Mouse (Mus musculus): ENCODE data around the gene Gabpa. TPM values are rescaled to one million over a fixed set of nuclear protein-coding genes. Genes with fewer than 3 reads are reported as not detected.

Gabpa gene
- polyA plus RNA-seq, 1 experiment: 13.0 TPM

DNA sequence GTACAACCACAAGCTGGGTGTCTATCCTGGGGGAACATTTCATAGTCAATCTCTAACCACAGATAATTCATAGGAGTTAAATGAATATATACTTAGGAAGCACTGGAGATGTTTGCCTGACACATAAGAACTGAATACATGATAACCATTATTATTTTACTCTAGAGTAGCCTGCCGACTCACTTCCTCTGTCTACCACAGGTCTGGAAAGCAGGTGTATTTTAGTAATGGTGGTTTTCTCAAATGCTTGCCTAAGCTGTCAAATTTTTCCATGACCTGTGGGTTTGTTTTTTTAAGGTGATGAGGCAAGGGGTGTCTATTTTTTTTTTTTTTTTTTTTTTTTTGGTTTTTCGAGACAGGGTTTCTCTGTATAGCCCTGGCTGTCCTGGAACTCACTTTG lies 34.7 kb upstream of the Gabpa start:
- no peaks in the 10 kb centered on the region for H3K4me1 ChIP-seq (replicated peaks; ENCODE audit: control insufficient read depth, insufficient read depth, low read length)
- 7% methylated on average over 2 of the region's 2 CpGs for WGBS
- H3K27ac ChIP-seq (ENCODE audit: control insufficient read depth, insufficient read depth, low read length): no peak overlapping the region
- no peak for DNase-seq
- no peak for TF ChIP-seq POLR2A (IDR thresholded peaks at IDR 0.05; ENCODE audit: control insufficient read depth, extremely low read depth, insufficient read depth, low read length, poor library complexity)
- no peak for TF ChIP-seq CTCF (IDR thresholded peaks at IDR 0.05; ENCODE audit: borderline replicate concordance, control insufficient read depth, extremely low read depth, insufficient read depth, low read length, poor library complexity)
- H3K36me3 ChIP-seq (ENCODE audit: control insufficient read depth, insufficient read depth, low read length): no peaks in the 10 kb centered on the region
- no peaks in the 10 kb centered on the region for H3K27me3 ChIP-seq (ENCODE audit: control insufficient read depth, insufficient read depth, low read length)
- no peak overlapping the region for H3K4me3 ChIP-seq (ENCODE audit: control insufficient read depth, insufficient read depth, low read length)

GRCm38 (mm10) chr16:84802217-84802616 lies 32.5 kb upstream of the Gabpa start:
- no peaks in the 10 kb centered on the region for H3K36me3 ChIP-seq (ENCODE audit: control insufficient read depth, insufficient read depth, low read length)
- H3K4me3 ChIP-seq (ENCODE audit: control insufficient read depth, insufficient read depth, low read length): no peak overlapping the region
- no peak overlapping the region for H3K27ac ChIP-seq (ENCODE audit: control insufficient read depth, insufficient read depth, low read length)
- no peaks in the 10 kb centered on the region for H3K27me3 ChIP-seq (ENCODE audit: control insufficient read depth, insufficient read depth, low read length)
- DNase-seq: no peak
- TF ChIP-seq CTCF (IDR thresholded peaks at IDR 0.05; ENCODE audit: borderline replicate concordance, control insufficient read depth, extremely low read depth, insufficient read depth, low read length, poor library complexity) (no peak), POLR2A (IDR thresholded peaks at IDR 0.05; ENCODE audit: control insufficient read depth, extremely low read depth, insufficient read depth, low read length, poor library complexity) (no peak)
- whole genome bisulfite sequencing: 25% methylated on average over 6 of the region's 6 CpGs
- no peaks in the 10 kb centered on the region for H3K4me1 ChIP-seq (replicated peaks; ENCODE audit: control insufficient read depth, insufficient read depth, low read length)

DNA sequence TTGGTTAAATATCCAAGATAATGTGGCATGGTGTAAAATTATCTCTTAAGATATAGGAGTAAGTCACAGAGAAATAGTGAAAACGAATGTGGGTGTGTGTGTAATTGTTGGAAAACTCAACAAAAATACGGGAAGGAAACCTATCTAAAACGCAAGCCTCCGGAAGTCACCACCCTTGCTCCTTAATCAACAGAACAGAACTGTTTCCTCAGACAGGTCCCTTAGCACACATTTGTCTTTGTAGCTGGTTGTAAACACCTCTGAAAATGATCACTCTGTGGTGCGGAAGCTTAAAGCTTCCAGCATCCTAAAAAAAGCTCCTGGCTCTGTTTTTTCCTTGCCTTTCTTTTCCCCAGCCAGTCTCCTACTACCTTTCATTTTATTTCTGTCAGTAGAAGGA lies 29.9 kb upstream of the Gabpa start:
- Histone ChIP-seq H3K36me3 (ENCODE audit: control insufficient read depth, insufficient read depth, low read length) (no peaks in the 10 kb centered on the region), H3K4me3 (ENCODE audit: control insufficient read depth, insufficient read depth, low read length) (no peak overlapping the region), H3K27ac (ENCODE audit: control insufficient read depth, insufficient read depth, low read length) (no peak overlapping the region), H3K27me3 (ENCODE audit: control insufficient read depth, insufficient read depth, low read length) (no peaks in the 10 kb centered on the region), H3K4me1 (replicated peaks; ENCODE audit: control insufficient read depth, insufficient read depth, low read length) (no peaks in the 10 kb centered on the region)
- DNase-seq: no peak
- WGBS: 54% methylated on average over 5 of the region's 5 CpGs
- TF ChIP-seq CTCF (IDR thresholded peaks at IDR 0.05; ENCODE audit: borderline replicate concordance, control insufficient read depth, extremely low read depth, insufficient read depth, low read length, poor library complexity) (no peak), POLR2A (IDR thresholded peaks at IDR 0.05; ENCODE audit: control insufficient read depth, extremely low read depth, insufficient read depth, low read length, poor library complexity) (no peak)

DNA sequence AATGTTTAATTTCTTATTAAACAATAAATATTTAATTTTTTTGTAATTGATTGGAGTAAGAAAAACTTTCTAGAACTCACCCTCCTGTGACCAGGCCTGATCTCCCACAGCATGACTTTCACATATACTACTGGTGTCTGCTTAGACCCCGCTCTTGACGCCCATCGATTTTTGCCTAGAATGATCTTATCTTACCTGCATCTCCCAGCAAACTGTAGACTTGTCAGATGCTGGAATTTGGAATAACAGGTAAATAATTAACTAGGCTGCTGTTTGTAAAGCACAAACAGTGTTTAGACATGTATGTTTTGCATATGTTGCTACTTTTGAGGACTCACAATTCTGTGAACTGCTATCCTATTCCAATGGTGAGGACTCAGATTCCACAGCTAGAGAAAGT lies 28.6 kb upstream of the Gabpa start:
- no peaks in the 10 kb centered on the region for H3K4me1 ChIP-seq (replicated peaks; ENCODE audit: control insufficient read depth, insufficient read depth, low read length)
- TF ChIP-seq CTCF (IDR thresholded peaks at IDR 0.05; ENCODE audit: borderline replicate concordance, control insufficient read depth, extremely low read depth, insufficient read depth, low read length, poor library complexity): no peak
- TF ChIP-seq POLR2A (IDR thresholded peaks at IDR 0.05; ENCODE audit: control insufficient read depth, extremely low read depth, insufficient read depth, low read length, poor library complexity): no peak
- H3K36me3 ChIP-seq (ENCODE audit: control insufficient read depth, insufficient read depth, low read length): no peaks in the 10 kb centered on the region
- DNase-seq: no peak
- H3K27me3 ChIP-seq (ENCODE audit: control insufficient read depth, insufficient read depth, low read length): no peaks in the 10 kb centered on the region
- H3K27ac ChIP-seq (ENCODE audit: control insufficient read depth, insufficient read depth, low read length): no peak overlapping the region
- no peak overlapping the region for H3K4me3 ChIP-seq (ENCODE audit: control insufficient read depth, insufficient read depth, low read length)
- WGBS: 98% methylated on average over 3 of the region's 3 CpGs

GRCm38 (mm10) chr16:84807874-84808273 lies 26.9 kb upstream of the Gabpa start:
- TF ChIP-seq CTCF (IDR thresholded peaks at IDR 0.05; ENCODE audit: borderline replicate concordance, control insufficient read depth, extremely low read depth, insufficient read depth, low read length, poor library complexity) (no peak), POLR2A (IDR thresholded peaks at IDR 0.05; ENCODE audit: control insufficient read depth, extremely low read depth, insufficient read depth, low read length, poor library complexity) (no peak)
- H3K27me3 ChIP-seq (ENCODE audit: control insufficient read depth, insufficient read depth, low read length): no peaks in the 10 kb centered on the region
- H3K4me3 ChIP-seq (ENCODE audit: control insufficient read depth, insufficient read depth, low read length): no peak overlapping the region
- no peak overlapping the region for H3K27ac ChIP-seq (ENCODE audit: control insufficient read depth, insufficient read depth, low read length)
- no peaks in the 10 kb centered on the region for H3K36me3 ChIP-seq (ENCODE audit: control insufficient read depth, insufficient read depth, low read length)
- no peaks in the 10 kb centered on the region for H3K4me1 ChIP-seq (replicated peaks; ENCODE audit: control insufficient read depth, insufficient read depth, low read length)
- DNase-seq: no peak
- WGBS: 97% methylated on average over 7 of the region's 7 CpGs

- H3K4me1 ChIP-seq (replicated peaks; ENCODE audit: control insufficient read depth, insufficient read depth, low read length): no peaks in the 10 kb centered on the region
- no peak overlapping the region for H3K27ac ChIP-seq (ENCODE audit: control insufficient read depth, insufficient read depth, low read length)
- no peak overlapping the region for H3K4me3 ChIP-seq (ENCODE audit: control insufficient read depth, insufficient read depth, low read length)
- no peak for TF ChIP-seq POLR2A (IDR thresholded peaks at IDR 0.05; ENCODE audit: control insufficient read depth, extremely low read depth, insufficient read depth, low read length, poor library complexity)
- WGBS: 93% methylated on average over 1 of the region's 1 CpGs
- no peak for DNase-seq
- H3K27me3 ChIP-seq (ENCODE audit: control insufficient read depth, insufficient read depth, low read length): no peaks in the 10 kb centered on the region
- H3K36me3 ChIP-seq (ENCODE audit: control insufficient read depth, insufficient read depth, low read length): no peaks in the 10 kb centered on the region
Observed at GRCm38 (mm10) chr16:84810254-84810653, 24.5 kb upstream of the Gabpa start.

- Histone ChIP-seq H3K36me3 (ENCODE audit: control insufficient read depth, insufficient read depth, low read length) (no peaks in the 10 kb centered on the region), H3K4me3 (ENCODE audit: control insufficient read depth, insufficient read depth, low read length) (no peak overlapping the region), H3K4me1 (replicated peaks; ENCODE audit: control insufficient read depth, insufficient read depth, low read length) (no peaks in the 10 kb centered on the region), H3K27me3 (ENCODE audit: control insufficient read depth, insufficient read depth, low read length) (no peaks in the 10 kb centered on the region), H3K27ac (ENCODE audit: control insufficient read depth, insufficient read depth, low read length) (no peak overlapping the region)
- TF ChIP-seq CTCF (IDR thresholded peaks at IDR 0.05; ENCODE audit: borderline replicate concordance, control insufficient read depth, extremely low read depth, insufficient read depth, low read length, poor library complexity) (no peak), POLR2A (IDR thresholded peaks at IDR 0.05; ENCODE audit: control insufficient read depth, extremely low read depth, insufficient read depth, low read length, poor library complexity) (no peak)
- WGBS: 62% methylated on average over 8 of the region's 8 CpGs
- no peak for DNase-seq
Observed at GRCm38 (mm10) chr16:84813852-84814251, 20.9 kb upstream of the Gabpa start.

Data from thymus, adult 2 months (tissue).